Mouse (Mus musculus): ENCODE measurements around the gene Tmem52b. TPM values are rescaled to one million over a fixed set of nuclear protein-coding genes. Genes with fewer than 3 reads are reported as not detected.

The Tmem52b gene
- polyA plus RNA-seq, 1 experiment from 2014 or later = not detected

GRCm38 (mm10) chr6:129559641-129560027, 47.3 kb downstream of the Tmem52b start:
- no peaks in the 10 kb centered on the region for H3K9me3 ChIP-seq (replicated peaks; ENCODE audit: control insufficient read depth, low read length)
- H3K4me1 ChIP-seq (ENCODE audit: control insufficient read depth, insufficient read depth, low read length) = no peaks in the 10 kb centered on the region
- no peak overlapping the region for H3K9ac ChIP-seq (ENCODE audit: low read length)
- H3K4me3 ChIP-seq (ENCODE audit: low read depth, low read length) = no peak overlapping the region
- 58% methylated on average over 4 of the region's 4 CpGs for WGBS
- H3K36me3 ChIP-seq (ENCODE audit: control insufficient read depth, insufficient read depth, low read length) = no peaks in the 10 kb centered on the region
- ATAC-seq (peak; percentile 21), DNase-seq (ENCODE audit: low spot score) (no peak)
- no peaks in the 10 kb centered on the region for H3K27me3 ChIP-seq (replicated peaks; ENCODE audit: control insufficient read depth, insufficient read depth, low read length)
- H3K27ac ChIP-seq (ENCODE audit: low read depth, low read length) = no peak overlapping the region
- H3K4me2 ChIP-seq (ENCODE audit: low read length) = no peak overlapping the region

- H3K9ac ChIP-seq (ENCODE audit: low read length) = no peak overlapping the region
- H3K9me3 ChIP-seq (replicated peaks; ENCODE audit: control insufficient read depth, low read length) = no peaks in the 10 kb centered on the region
- WGBS = 76% methylated on average over 2 of the region's 2 CpGs
- no peak overlapping the region for H3K4me3 ChIP-seq (ENCODE audit: low read depth, low read length)
- no peaks in the 10 kb centered on the region for H3K4me1 ChIP-seq (ENCODE audit: control insufficient read depth, insufficient read depth, low read length)
- no peaks in the 10 kb centered on the region for H3K27me3 ChIP-seq (replicated peaks; ENCODE audit: control insufficient read depth, insufficient read depth, low read length)
- H3K4me2 ChIP-seq (ENCODE audit: low read length) = no peak overlapping the region
- ATAC-seq = no peak
- H3K27ac ChIP-seq (ENCODE audit: low read depth, low read length) = no peak overlapping the region
- H3K36me3 ChIP-seq (ENCODE audit: control insufficient read depth, insufficient read depth, low read length) = no peaks in the 10 kb centered on the region
- DNase-seq (ENCODE audit: low spot score) = no peak
These were observed 52.9 kb downstream of the Tmem52b start for GRCm38 (mm10) chr6:129565257-129565656.

Other genes with a start within 250 kb of the Tmem52b start
- gene Cd69, start 237.1 kb upstream of the Tmem52b start, polyA plus RNA-seq (2014; fragmentation: Nextera tagmentation; extraction: Ambion mirVana) = not detected in 2 replicates
- gene 4922502D21Rik, start 180.8 kb upstream of the Tmem52b start, polyA plus RNA-seq (2014; fragmentation: Nextera tagmentation; extraction: Ambion mirVana) = not detected in 2 replicates
- gene Clec12a, start 169.9 kb upstream of the Tmem52b start, polyA plus RNA-seq (2014; fragmentation: Nextera tagmentation; extraction: Ambion mirVana) = 0.18 and 0.27 TPM in 2 replicates
- gene Clec12b, start 126.7 kb upstream of the Tmem52b start, polyA plus RNA-seq (2014; fragmentation: Nextera tagmentation; extraction: Ambion mirVana) = not detected in 2 replicates
- 1.6 and 2.0 TPM in 2 replicates for gene Clec1b, start 115.3 kb upstream of the Tmem52b start, polyA plus RNA-seq (2014; fragmentation: Nextera tagmentation; extraction: Ambion mirVana)
- 0.10 and 0.19 TPM in 2 replicates for gene Clec9a, start 103.7 kb upstream of the Tmem52b start, polyA plus RNA-seq (2014; fragmentation: Nextera tagmentation; extraction: Ambion mirVana)
- 1.3 and 1.5 TPM in 2 replicates for gene Clec1a, start 60.6 kb upstream of the Tmem52b start, polyA plus RNA-seq (2014; fragmentation: Nextera tagmentation; extraction: Ambion mirVana)
- not detected in 2 replicates for gene Olr1, start 5.4 kb upstream of the Tmem52b start, polyA plus RNA-seq (2014; fragmentation: Nextera tagmentation; extraction: Ambion mirVana)
- 66.3 and 87.9 TPM in 2 replicates for gene Gabarapl1, start 20.6 kb downstream of the Tmem52b start, polyA plus RNA-seq (2014; fragmentation: Nextera tagmentation; extraction: Ambion mirVana)
- not detected in 2 replicates for gene Klre1, start 65.3 kb downstream of the Tmem52b start, polyA plus RNA-seq (2014; fragmentation: Nextera tagmentation; extraction: Ambion mirVana)
- gene Klrd1, start 79.2 kb downstream of the Tmem52b start, polyA plus RNA-seq (2014; fragmentation: Nextera tagmentation; extraction: Ambion mirVana) = not detected in 2 replicates
- gene Klrk1, start 111.3 kb downstream of the Tmem52b start, polyA plus RNA-seq (2014; fragmentation: Nextera tagmentation; extraction: Ambion mirVana) = 0.06 TPM in 1 of 2 replicates, not detected in the other
- gene Klrc3, start 130.8 kb downstream of the Tmem52b start, polyA plus RNA-seq (2014; fragmentation: Nextera tagmentation; extraction: Ambion mirVana) = not detected in 2 replicates
- not detected in 2 replicates for gene Klrc2, start 148.1 kb downstream of the Tmem52b start, polyA plus RNA-seq (2014; fragmentation: Nextera tagmentation; extraction: Ambion mirVana)
- not detected in 2 replicates for gene Klrc1, start 166.4 kb downstream of the Tmem52b start, polyA plus RNA-seq (2014; fragmentation: Nextera tagmentation; extraction: Ambion mirVana)
- not detected in 2 replicates for gene Klri1, start 204.6 kb downstream of the Tmem52b start, polyA plus RNA-seq (2014; fragmentation: Nextera tagmentation; extraction: Ambion mirVana)
- gene Klri2, start 227.9 kb downstream of the Tmem52b start, polyA plus RNA-seq (2014; fragmentation: Nextera tagmentation; extraction: Ambion mirVana) = not detected in 2 replicates

Data from forebrain, embryonic 14.5 days (tissue).